Mouse (Mus musculus) bone marrow, adult 2 months (tissue): ENCODE measurements around the gene Grin2b.

Experiments used
- CTCF ChIP-seq: fragments of 200-500 bp; IDR thresholded peaks from 2 replicates; pipeline ENCODE4 v1.5.1; 2011; ENCODE audit warnings: low read length, control low read depth; ENCODE audit not compliant: control insufficient read depth, insufficient read depth
- POLR2A ChIP-seq: fragments of 200-500 bp; IDR thresholded peaks from 2 replicates; pipeline ENCODE4 v1.6.1; 2011; ENCODE audit warnings: low read depth, mild to moderate bottlenecking, control low read depth, low read length, borderline replicate concordance; ENCODE audit not compliant: control insufficient read depth

DNA sequence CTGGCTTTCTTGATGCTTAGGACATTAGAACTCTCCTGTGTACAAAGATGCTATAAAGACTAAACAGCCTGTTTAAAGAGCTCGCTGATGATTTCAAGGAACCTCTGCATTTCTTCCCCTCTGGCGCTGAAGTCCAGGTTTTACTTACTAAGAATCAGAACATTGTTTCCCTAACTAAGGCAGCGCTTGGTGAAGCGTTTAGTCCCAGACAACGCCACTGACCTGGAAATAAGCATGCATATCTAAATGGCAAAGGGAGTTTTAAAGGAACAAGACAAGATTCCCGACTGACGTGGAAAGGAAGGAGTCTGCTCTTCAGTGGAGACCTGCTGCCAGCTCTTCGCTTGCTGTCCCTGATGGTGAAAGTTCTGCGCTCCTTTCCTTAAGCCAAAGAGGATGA, 367.9 kb downstream of the Grin2b start:
- no peak for TF ChIP-seq CTCF
- TF ChIP-seq POLR2A = no peak
